Mouse (Mus musculus): ENCODE measurements around the gene Tmem115. TPM values are rescaled to one million over a fixed set of nuclear protein-coding genes. Genes with fewer than 3 reads are reported as not detected.
A peak's percentile ranks its signal among the peaks of the same experiment; 100 is the strongest.

Gene Tmem115
- total RNA-seq, 2 experiments from 2014 or later, result 12.1 to 12.2 TPM

DNA sequence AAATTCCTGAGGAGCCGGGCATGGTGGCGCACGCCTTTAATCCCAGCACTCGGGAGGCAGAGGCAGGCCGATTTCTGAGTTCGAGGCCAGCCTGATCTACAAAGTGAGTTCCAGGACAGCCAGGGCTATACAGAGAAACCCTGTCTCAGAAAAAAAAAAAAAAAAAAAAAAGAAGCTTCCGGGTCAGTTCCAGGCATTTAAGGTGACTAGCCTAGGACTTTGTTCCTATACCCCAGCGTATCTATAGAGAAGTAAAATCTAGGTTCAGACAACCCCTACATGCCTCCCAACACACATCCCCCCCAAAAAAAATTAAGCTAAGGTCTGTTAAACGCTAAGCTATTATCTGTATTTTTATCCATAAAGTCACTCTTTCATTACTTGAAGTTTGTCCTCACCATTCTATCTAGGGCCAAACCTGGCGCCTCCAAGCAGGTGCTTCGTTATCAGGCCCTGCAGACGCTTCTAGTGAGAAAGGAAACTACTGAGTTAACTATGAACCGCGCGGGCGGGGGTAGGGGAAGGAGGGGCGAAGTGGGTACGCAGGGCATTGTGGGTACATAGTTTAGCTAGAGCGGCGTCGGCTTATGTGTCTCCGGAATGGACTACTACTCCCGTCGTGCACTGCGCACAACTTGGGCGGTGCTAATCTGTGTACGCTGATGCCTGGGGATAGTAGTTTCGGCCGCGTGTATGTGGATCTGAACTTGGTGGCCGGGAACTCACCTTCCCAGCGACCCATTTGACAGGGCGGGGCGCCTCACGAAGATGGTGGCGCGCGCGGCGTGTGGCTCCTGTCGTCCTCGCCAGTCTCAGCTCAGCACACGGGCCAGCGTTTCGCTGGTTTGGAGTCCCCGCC lies 53.5 kb downstream of the Tmem115 start, which contains the start of gene Ifrd2:
Ifrd2 (plus strand) TSS at position 669 of the 859 bp plus-strand sequence.
- ATAC-seq (replicated peaks; ENCODE audit: poor library complexity, severe bottlenecking), result peak; percentile 94

DNA sequence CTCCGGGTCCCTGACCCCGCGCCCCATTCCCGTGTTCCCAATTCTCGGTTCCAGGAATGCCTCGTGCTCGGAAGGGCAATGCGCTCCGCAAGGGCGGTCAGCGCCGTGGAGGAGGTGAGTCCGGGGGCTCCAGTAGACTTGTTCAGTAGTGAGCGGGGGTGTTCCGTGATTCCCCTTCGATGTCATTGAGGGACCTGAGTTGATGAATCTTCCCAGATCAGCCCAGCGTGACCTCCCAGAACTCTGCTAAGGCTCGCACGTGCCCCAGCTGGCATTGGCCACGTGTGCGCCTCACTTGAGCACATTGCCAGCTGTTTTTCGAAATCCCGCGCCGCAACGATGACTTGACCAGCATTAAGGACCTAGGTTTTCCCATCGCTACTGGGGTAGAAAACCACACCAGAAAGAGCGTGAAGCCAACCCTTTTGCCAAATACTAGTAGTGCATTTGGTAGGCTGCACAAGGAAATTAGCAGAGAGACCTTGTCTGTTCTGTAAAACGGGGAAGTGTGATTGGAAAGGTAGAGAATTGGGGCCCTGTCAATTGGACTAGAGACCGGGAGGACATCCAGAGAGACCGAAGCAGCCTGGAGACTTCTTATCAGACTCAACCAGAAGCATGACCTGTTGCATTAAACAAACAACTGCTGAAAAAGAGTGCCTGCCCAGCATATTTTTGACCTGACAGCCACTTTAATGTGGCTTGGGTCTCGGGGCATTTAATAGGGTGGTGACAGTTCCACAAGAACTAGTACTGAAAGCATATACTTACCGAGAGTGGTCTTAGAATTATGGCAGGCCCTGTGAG lies 54.3 kb downstream of the Tmem115 start:
- peak; percentile 26 for ATAC-seq (replicated peaks; ENCODE audit: poor library complexity, severe bottlenecking)

Other genes starting within 250 kb of the Tmem115 start
- gene Mapkapk3, start 244.1 kb upstream of the Tmem115 start, total RNA-seq (2014; fragmentation: Nextera tagmentation), result 186 and 231 TPM in 2 replicates
- 191 and 207 TPM in 2 replicates for gene Mapkapk3, start 244.1 kb upstream of the Tmem115 start, total RNA-seq (2017)
- gene Cish, start 237.9 kb upstream of the Tmem115 start, total RNA-seq (2014; fragmentation: Nextera tagmentation), result 0.24 and 18.2 TPM in 2 replicates
- gene Cish, start 237.9 kb upstream of the Tmem115 start, total RNA-seq (2017), result 0.09 and 0.36 TPM in 2 replicates
- 12.0 and 32.9 TPM in 2 replicates for gene Hemk1, start 195.6 kb upstream of the Tmem115 start, total RNA-seq (2014; fragmentation: Nextera tagmentation)
- 6.0 and 11.3 TPM in 2 replicates for gene Hemk1, start 195.6 kb upstream of the Tmem115 start, total RNA-seq (2017)
- not detected in 2 replicates for gene 6430571L13Rik, start 193.3 kb upstream of the Tmem115 start, total RNA-seq (2014; fragmentation: Nextera tagmentation)
- gene 6430571L13Rik, start 193.3 kb upstream of the Tmem115 start, total RNA-seq (2017), result not detected in 2 replicates
- gene Cacna2d2, start 134.3 kb upstream of the Tmem115 start, total RNA-seq (2014; fragmentation: Nextera tagmentation), result 0.19 TPM in 1 of 2 replicates, not detected in the other
- 0.09 and 0.10 TPM in 2 replicates for gene Cacna2d2, start 134.3 kb upstream of the Tmem115 start, total RNA-seq (2017)
- 21.2 and 31.0 TPM in 2 replicates for gene Cyb561d2, start 8.2 kb downstream of the Tmem115 start, total RNA-seq (2014; fragmentation: Nextera tagmentation)
- gene Cyb561d2, start 8.2 kb downstream of the Tmem115 start, total RNA-seq (2017), result 13.2 and 13.9 TPM in 2 replicates
- 11.3 and 16.7 TPM in 2 replicates for gene Nprl2, start 8.3 kb downstream of the Tmem115 start, total RNA-seq (2014; fragmentation: Nextera tagmentation)
- 11.3 and 14.3 TPM in 2 replicates for gene Nprl2, start 8.3 kb downstream of the Tmem115 start, total RNA-seq (2017)
- not detected in 2 replicates for gene Zmynd10, start 13.4 kb downstream of the Tmem115 start, total RNA-seq (2014; fragmentation: Nextera tagmentation)
- gene Zmynd10, start 13.4 kb downstream of the Tmem115 start, total RNA-seq (2017), result not detected in 2 replicates
- 40.2 and 42.2 TPM in 2 replicates for gene Rassf1, start 17.6 kb downstream of the Tmem115 start, total RNA-seq (2014; fragmentation: Nextera tagmentation)
- 34.1 and 36.7 TPM in 2 replicates for gene Rassf1, start 17.6 kb downstream of the Tmem115 start, total RNA-seq (2017)
- gene Tusc2, start 29.3 kb downstream of the Tmem115 start, total RNA-seq (2014; fragmentation: Nextera tagmentation), result 22.8 and 34.5 TPM in 2 replicates
- gene Tusc2, start 29.3 kb downstream of the Tmem115 start, total RNA-seq (2017), result 10.8 and 13.2 TPM in 2 replicates
- gene Hyal2, start 34.0 kb downstream of the Tmem115 start, total RNA-seq (2014; fragmentation: Nextera tagmentation), result 6.2 and 11.6 TPM in 2 replicates
- 3.0 and 5.3 TPM in 2 replicates for gene Hyal2, start 34.0 kb downstream of the Tmem115 start, total RNA-seq (2017)
- gene Hyal1, start 43.0 kb downstream of the Tmem115 start, total RNA-seq (2014; fragmentation: Nextera tagmentation), result 1.4 and 4.9 TPM in 2 replicates
- 0.56 and 1.0 TPM in 2 replicates for gene Hyal1, start 43.0 kb downstream of the Tmem115 start, total RNA-seq (2017)
- 7.1 and 18.2 TPM in 2 replicates for gene Naa80, start 44.9 kb downstream of the Tmem115 start, total RNA-seq (2014; fragmentation: Nextera tagmentation)
- gene Naa80, start 44.9 kb downstream of the Tmem115 start, total RNA-seq (2017), result 5.5 and 8.2 TPM in 2 replicates
- 0.34 TPM in 1 of 2 replicates, not detected in the other for gene Hyal3, start 46.9 kb downstream of the Tmem115 start, total RNA-seq (2014; fragmentation: Nextera tagmentation)
- gene Hyal3, start 46.9 kb downstream of the Tmem115 start, total RNA-seq (2017), result 0.26 and 0.46 TPM in 2 replicates
- gene Ifrd2, start 53.7 kb downstream of the Tmem115 start, total RNA-seq (2014; fragmentation: Nextera tagmentation), result 89.9 and 105 TPM in 2 replicates
- gene Ifrd2, start 53.7 kb downstream of the Tmem115 start, total RNA-seq (2017), result 46.9 and 76.8 TPM in 2 replicates
- gene Sema3b, start 75.3 kb downstream of the Tmem115 start, total RNA-seq (2014; fragmentation: Nextera tagmentation), result not detected in 2 replicates
- gene Sema3b, start 75.3 kb downstream of the Tmem115 start, total RNA-seq (2017), result not detected in 2 replicates
- gene Gnai2, start 101.4 kb downstream of the Tmem115 start, total RNA-seq (2014; fragmentation: Nextera tagmentation), result 410 and 448 TPM in 2 replicates
- 395 and 452 TPM in 2 replicates for gene Gnai2, start 101.4 kb downstream of the Tmem115 start, total RNA-seq (2017)
- gene Slc38a3, start 135.6 kb downstream of the Tmem115 start, total RNA-seq (2014; fragmentation: Nextera tagmentation), result not detected in 2 replicates
- gene Slc38a3, start 135.6 kb downstream of the Tmem115 start, total RNA-seq (2017), result not detected in 2 replicates
- gene Gnat1, start 145.8 kb downstream of the Tmem115 start, total RNA-seq (2014; fragmentation: Nextera tagmentation), result not detected in 2 replicates
- not detected in 2 replicates for gene Gnat1, start 145.8 kb downstream of the Tmem115 start, total RNA-seq (2017)
- 2.6 TPM in 1 of 2 replicates, not detected in the other for gene Sema3f, start 176.5 kb downstream of the Tmem115 start, total RNA-seq (2014; fragmentation: Nextera tagmentation)
- gene Sema3f, start 176.5 kb downstream of the Tmem115 start, total RNA-seq (2017), result not detected in 2 replicates
- gene Rbm5, start 237.1 kb downstream of the Tmem115 start, total RNA-seq (2014; fragmentation: Nextera tagmentation), result 133 and 165 TPM in 2 replicates
- gene Rbm5, start 237.1 kb downstream of the Tmem115 start, total RNA-seq (2017), result 157 and 164 TPM in 2 replicates

All from granulocyte monocyte progenitor cell, adult 5-6 weeks (primary cell).